17 mouse cellular contexts compared by ENCODE assay signal in genomic region chr14:76151011-76151410, GRCm38 (mm10). TPM values are rescaled to one million over a fixed set of nuclear protein-coding genes. Genes with fewer than 3 reads are reported as not detected.
DNase-seq lines count a peak whose midpoint lies in the region; ATAC-seq and TF ChIP-seq lines count a peak whose summit lies in the region.
"Had no signal": no experiment of that assay in that cellular context is flagged by ENCODE, and none has a peak within 500 bp of the region (broad histone marks: within the 10 kb centered on the region; RNA-seq: fewer than 3 reads in every experiment).

No protein-coding gene starts in this region.

- H3K36me3 ChIP-seq in heart, embryonic 11.5 days (ENCODE audit: control insufficient read depth, insufficient read depth, low read length): no peaks in the 10 kb centered on the region
- no peaks in the 10 kb centered on the region for H3K36me3 ChIP-seq in heart, embryonic 10.5 days
- H3K36me3 ChIP-seq in midbrain, embryonic 13.5 days: no peaks in the 10 kb centered on the region
- H3K36me3 ChIP-seq in midbrain, embryonic 15.5 days (replicated peaks): no peaks in the 10 kb centered on the region
- H3K36me3 ChIP-seq in stomach, postnatal 0 days (ENCODE audit: control insufficient read depth, insufficient read depth, low read length): no peaks in the 10 kb centered on the region
- H3K36me3 ChIP-seq: embryonic facial prominence, embryonic 15.5 days; forebrain, embryonic 15.5 days; hindbrain, embryonic 12.5 days; limb, embryonic 13.5 days had no signal

- peak overlapping the region; percentile 72; the same call in 1 of the 2 replicates for H3K4me2 ChIP-seq in heart, embryonic 11.5 days
- H3K4me2 ChIP-seq in midbrain, embryonic 13.5 days (replicated peaks): peak overlapping the region; percentile 67; the same call in 1 of the 2 replicates
- no peak overlapping the region for H3K4me2 ChIP-seq in midbrain, embryonic 15.5 days
- no peak overlapping the region for H3K4me2 ChIP-seq in stomach, postnatal 0 days (replicated peaks; ENCODE audit: low read depth)

- peak; percentile 32 for DNase-seq in cerebellum, adult 9-11 months
- no peak for DNase-seq in cerebellum, postnatal 4 days (ENCODE audit: low spot score in 2 of 2)
- DNase-seq in heart, embryonic 10.5 days (ENCODE audit: low spot score): no peak
- peak; percentile 56 for DNase-seq in stomach, postnatal 0 days (ENCODE audit: low spot score)
- no peak for DNase-seq in adrenal gland, adult 2 months
- DNase-seq: adrenal gland, postnatal 14 days; cerebellum, postnatal 36 days; gastrocnemius, postnatal 10 days; lung, postnatal 14 days had no signal

- no peak for TF ChIP-seq CTCF in stomach, postnatal 0 days (IDR thresholded peaks at IDR 0.05; ENCODE audit: low read depth)

- no peak for TF ChIP-seq EP300 in stomach, postnatal 0 days (optimal IDR thresholded peaks at IDR 0.05)

- no peak overlapping the region for H3K27ac ChIP-seq in heart, embryonic 11.5 days (ENCODE audit: low read depth, low read length)
- no peak overlapping the region for H3K27ac ChIP-seq in heart, embryonic 10.5 days
- H3K27ac ChIP-seq in midbrain, embryonic 13.5 days: no peak overlapping the region
- no peak overlapping the region for H3K27ac ChIP-seq in midbrain, embryonic 15.5 days
- H3K27ac ChIP-seq in stomach, postnatal 0 days (replicated peaks): peak overlapping the region; percentile 94
- H3K27ac ChIP-seq: hindbrain, embryonic 12.5 days; limb, embryonic 13.5 days had no signal

- H3K4me3 ChIP-seq in heart, embryonic 11.5 days (ENCODE audit: low read depth, low read length): no peak overlapping the region
- H3K4me3 ChIP-seq in heart, embryonic 10.5 days: no peak overlapping the region
- no peak overlapping the region for H3K4me3 ChIP-seq in midbrain, embryonic 13.5 days (replicated peaks)
- no peak overlapping the region for H3K4me3 ChIP-seq in midbrain, embryonic 15.5 days
- no peak overlapping the region for H3K4me3 ChIP-seq in stomach, postnatal 0 days (ENCODE audit: low read depth, low read length)

- H3K9ac ChIP-seq in heart, embryonic 11.5 days (ENCODE audit: low read depth, low read length): no peak overlapping the region
- no peak overlapping the region for H3K9ac ChIP-seq in midbrain, embryonic 13.5 days (replicated peaks)
- no peak overlapping the region for H3K9ac ChIP-seq in midbrain, embryonic 15.5 days
- H3K9ac ChIP-seq in stomach, postnatal 0 days (ENCODE audit: low read length): no peak overlapping the region
- H3K9ac ChIP-seq: hindbrain, embryonic 12.5 days; limb, embryonic 13.5 days had no signal

- H3K9me3 ChIP-seq in heart, embryonic 11.5 days (replicated peaks; ENCODE audit: control insufficient read depth, low read length): no peaks in the 10 kb centered on the region
- H3K9me3 ChIP-seq in heart, embryonic 10.5 days: no peaks in the 10 kb centered on the region
- no peaks in the 10 kb centered on the region for H3K9me3 ChIP-seq in midbrain, embryonic 13.5 days
- no peaks in the 10 kb centered on the region for H3K9me3 ChIP-seq in midbrain, embryonic 15.5 days
- H3K9me3 ChIP-seq in stomach, postnatal 0 days (ENCODE audit: control insufficient read depth, low read length): no peaks in the 10 kb centered on the region
- H3K9me3 ChIP-seq: embryonic facial prominence, embryonic 15.5 days; forebrain, embryonic 15.5 days; hindbrain, embryonic 12.5 days; limb, embryonic 13.5 days had no signal

- no peak for ATAC-seq in heart, embryonic 11.5 days (replicated peaks; ENCODE audit: insufficient number of reproducible peaks, low FRiP score, low TSS enrichment)
- no peak for ATAC-seq in midbrain, embryonic 13.5 days
- no peak for ATAC-seq in midbrain, embryonic 15.5 days (replicated peaks)
- ATAC-seq in stomach, postnatal 0 days (ENCODE audit: low FRiP score, low TSS enrichment): no peak
- ATAC-seq: forebrain, embryonic 15.5 days had no signal

- WGBS in heart, embryonic 11.5 days (ENCODE audit: insufficient replicate concordance): 74% methylated on average over 2 of the region's 2 CpGs
- 75% methylated on average over 2 of the region's 2 CpGs for WGBS in heart, embryonic 10.5 days
- 85% methylated on average over 2 of the region's 2 CpGs for WGBS in midbrain, embryonic 13.5 days
- 72% methylated on average over 2 of the region's 2 CpGs for WGBS in midbrain, embryonic 15.5 days
- 66% methylated on average over 2 of the region's 2 CpGs for WGBS in stomach, postnatal 0 days

- no peaks in the 10 kb centered on the region for H3K27me3 ChIP-seq in heart, embryonic 11.5 days (ENCODE audit: control insufficient read depth, insufficient read depth, low read length)
- H3K27me3 ChIP-seq in heart, embryonic 10.5 days (ENCODE audit: insufficient read depth, poor library complexity, severe bottlenecking): no peaks in the 10 kb centered on the region
- peaks cover 3% of the 10 kb centered on the region; the same call in 1 of the 2 replicates for H3K27me3 ChIP-seq in midbrain, embryonic 13.5 days
- no peaks in the 10 kb centered on the region for H3K27me3 ChIP-seq in midbrain, embryonic 15.5 days (replicated peaks)
- H3K27me3 ChIP-seq in stomach, postnatal 0 days (ENCODE audit: control insufficient read depth, insufficient read depth, low read length): no peaks in the 10 kb centered on the region
- H3K27me3 ChIP-seq: CH12.LX; embryonic facial prominence, embryonic 15.5 days; forebrain, embryonic 15.5 days; hindbrain, embryonic 12.5 days; limb, embryonic 13.5 days had no signal

- peaks cover 19% of the 10 kb centered on the region for H3K4me1 ChIP-seq in heart, embryonic 11.5 days (ENCODE audit: control insufficient read depth, insufficient read depth, low read length)
- peaks cover 19% of the 10 kb centered on the region for H3K4me1 ChIP-seq in heart, embryonic 10.5 days
- H3K4me1 ChIP-seq in midbrain, embryonic 13.5 days (replicated peaks): peaks cover 11% of the 10 kb centered on the region
- H3K4me1 ChIP-seq in midbrain, embryonic 15.5 days: peaks cover 16% of the 10 kb centered on the region
- H3K4me1 ChIP-seq in stomach, postnatal 0 days (replicated peaks; ENCODE audit: control insufficient read depth, insufficient read depth): peaks cover 8% of the 10 kb centered on the region; the same call in 1 of the 2 replicates

RNA-seq across cellular contexts. Expression of gene Nufip1, which starts 40.3 kb away (rescaled TPM):
- polyA plus RNA-seq in heart, embryonic 11.5 days (2014; fragmentation: Nextera tagmentation; extraction: Ambion mirVana): 11.2 and 11.4 TPM in 2 replicates
- 13.5 and 16.6 TPM in 2 replicates for polyA plus RNA-seq in heart, embryonic 10.5 days (2016; fragmentation: Nextera tagmentation; extraction: Ambion mirVana)
- polyA plus RNA-seq in midbrain, embryonic 13.5 days (2015; fragmentation: Nextera tagmentation; extraction: Ambion mirVana): 13.7 and 14.9 TPM in 2 replicates
- 12.8 and 13.2 TPM in 2 replicates for polyA plus RNA-seq in midbrain, embryonic 15.5 days (2015; fragmentation: Nextera tagmentation; extraction: Ambion mirVana)
- polyA plus RNA-seq in stomach, postnatal 0 days (2015; fragmentation: Nextera tagmentation; extraction: Ambion mirVana): 7.2 and 7.3 TPM in 2 replicates
- total RNA-seq in adrenal gland, adult 2 months (2021): 1 to 10 TPM; 6.9 to 8.2 TPM
- 6.8 and 7.7 TPM in 2 replicates for polyA plus RNA-seq in adrenal gland, adult 2 months (2012; rRNA removed)

RNA-seq across cellular contexts. Expression of gene Gpalpp1, which starts 40.5 kb away (rescaled TPM):
- polyA plus RNA-seq in heart, embryonic 11.5 days (2014; fragmentation: Nextera tagmentation; extraction: Ambion mirVana): 10.4 and 14.1 TPM in 2 replicates
- polyA plus RNA-seq in heart, embryonic 10.5 days (2016; fragmentation: Nextera tagmentation; extraction: Ambion mirVana): 13.1 and 13.3 TPM in 2 replicates
- 15.3 and 15.6 TPM in 2 replicates for polyA plus RNA-seq in midbrain, embryonic 13.5 days (2015; fragmentation: Nextera tagmentation; extraction: Ambion mirVana)
- polyA plus RNA-seq in midbrain, embryonic 15.5 days (2015; fragmentation: Nextera tagmentation; extraction: Ambion mirVana): 13.9 TPM in 2 replicates
- 6.3 and 6.4 TPM in 2 replicates for polyA plus RNA-seq in stomach, postnatal 0 days (2015; fragmentation: Nextera tagmentation; extraction: Ambion mirVana)
- total RNA-seq in adrenal gland, adult 2 months (2021): 10 to 100 TPM; 18.9 to 19.6 TPM
- 1.4 and 1.6 TPM in 2 replicates for polyA plus RNA-seq in adrenal gland, adult 2 months (2012; rRNA removed)

Comparison
In these comparisons a context has a peak if more than half of its experiments do, and no peak if none do; other contexts are left out.
1. DNase-seq: peak in cerebellum, adult 9-11 months (single experiment) and stomach, postnatal 0 days (single experiment); none in cerebellum, postnatal 4 days (0 of 2), heart, embryonic 10.5 days (single experiment) and adrenal gland, adult 2 months (single experiment).
2. H3K4me2 ChIP-seq: peak in heart, embryonic 11.5 days (single experiment) and midbrain, embryonic 13.5 days (single experiment); none in midbrain, embryonic 15.5 days (single experiment) and stomach, postnatal 0 days (single experiment).